Mouse (Mus musculus) large intestine, adult 2 months (tissue): ENCODE data around the gene Edf1. TPM values are rescaled to one million over a fixed set of nuclear protein-coding genes. Genes with fewer than 3 reads are reported as not detected.

ENCODE experiments used
- polyA plus RNA-seq: library from polyadenylated mRNA; depleted of rRNA; stranded (reverse); fragments of >200 nt; gene quantifications from 2 replicates; pipeline ENCODE4 v1.2.3, GENCODE M21; 2012; rRNA removed

The Edf1 gene
- polyA plus RNA-seq, 1 experiment: 200 TPM

Other genes starting within 250 kb of the Edf1 start
- gene Grin1, start 238.7 kb upstream of the Edf1 start, polyA plus RNA-seq: 0.48 and 0.63 TPM in 2 replicates
- 27.5 and 31.2 TPM in 2 replicates for gene Man1b1, start 225.5 kb upstream of the Edf1 start, polyA plus RNA-seq
- 24.2 and 28.6 TPM in 2 replicates for gene Dpp7, start 201.5 kb upstream of the Edf1 start, polyA plus RNA-seq
- gene Uap1l1, start 192.2 kb upstream of the Edf1 start, polyA plus RNA-seq: 61.6 and 68.8 TPM in 2 replicates
- 26.0 and 26.7 TPM in 2 replicates for gene Sapcd2, start 185.5 kb upstream of the Edf1 start, polyA plus RNA-seq
- 36.7 and 40.4 TPM in 2 replicates for gene Entpd2, start 162.0 kb upstream of the Edf1 start, polyA plus RNA-seq
- 91.9 and 126 TPM in 2 replicates for gene Npdc1, start 158.5 kb upstream of the Edf1 start, polyA plus RNA-seq
- 0.52 and 0.88 TPM in 2 replicates for gene Fut7, start 134.6 kb upstream of the Edf1 start, polyA plus RNA-seq
- 7.5 and 12.4 TPM in 2 replicates for gene Abca2, start 129.1 kb upstream of the Edf1 start, polyA plus RNA-seq
- gene Clic3, start 101.0 kb upstream of the Edf1 start, polyA plus RNA-seq: 1.3 and 1.4 TPM in 2 replicates
- 45.6 and 48.9 TPM in 2 replicates for gene Paxx, start 96.8 kb upstream of the Edf1 start, polyA plus RNA-seq
- 0.53 and 1.0 TPM in 2 replicates for gene Ptgds, start 87.8 kb upstream of the Edf1 start, polyA plus RNA-seq
- gene Lcn12, start 63.9 kb upstream of the Edf1 start, polyA plus RNA-seq: not detected in 2 replicates
- 26.7 and 31.7 TPM in 2 replicates for gene Fbxw5, start 57.1 kb upstream of the Edf1 start, polyA plus RNA-seq
- 2.1 and 2.9 TPM in 2 replicates for gene C8g, start 56.1 kb upstream of the Edf1 start, polyA plus RNA-seq
- gene Traf2, start 10.9 kb upstream of the Edf1 start, polyA plus RNA-seq: 19.6 and 20.8 TPM in 2 replicates
- gene Mamdc4, start 17.0 kb downstream of the Edf1 start, polyA plus RNA-seq: 0.97 and 8.1 TPM in 2 replicates
- 37.3 and 44.6 TPM in 2 replicates for gene Phpt1, start 17.4 kb downstream of the Edf1 start, polyA plus RNA-seq
- 0.43 and 0.69 TPM in 2 replicates for gene Ajm1, start 23.9 kb downstream of the Edf1 start, polyA plus RNA-seq
- gene Rabl6, start 50.7 kb downstream of the Edf1 start, polyA plus RNA-seq: 35.8 and 52.6 TPM in 2 replicates
- gene Ccdc183, start 59.8 kb downstream of the Edf1 start, polyA plus RNA-seq: not detected in 2 replicates
- 17.2 and 19.4 TPM in 2 replicates for gene Tmem141, start 64.2 kb downstream of the Edf1 start, polyA plus RNA-seq
- gene Fcna, start 70.2 kb downstream of the Edf1 start, polyA plus RNA-seq: 1.9 TPM in 2 replicates
- 1.4 TPM in 1 of 2 replicates, not detected in the other for gene Lcn8, start 95.3 kb downstream of the Edf1 start, polyA plus RNA-seq
- gene Lcn5, start 100.1 kb downstream of the Edf1 start, polyA plus RNA-seq: 0.74 TPM in 1 of 2 replicates, not detected in the other
- not detected in 2 replicates for gene Lcn6, start 118.9 kb downstream of the Edf1 start, polyA plus RNA-seq
- 0.37 TPM in 1 of 2 replicates, not detected in the other for gene Lcn10, start 124.9 kb downstream of the Edf1 start, polyA plus RNA-seq
- gene Obp2a, start 142.2 kb downstream of the Edf1 start, polyA plus RNA-seq: not detected in 2 replicates
- 15.6 and 16.1 TPM in 2 replicates for gene Bmyc, start 148.9 kb downstream of the Edf1 start, polyA plus RNA-seq
- not detected in 2 replicates for gene Obp2b, start 179.2 kb downstream of the Edf1 start, polyA plus RNA-seq
- gene Lcn3, start 207.7 kb downstream of the Edf1 start, polyA plus RNA-seq: not detected in 2 replicates
- gene Lcn11, start 219.2 kb downstream of the Edf1 start, polyA plus RNA-seq: not detected in 2 replicates
- gene Gm13539, start 224.4 kb downstream of the Edf1 start, polyA plus RNA-seq: not detected in 2 replicates